Mouse (Mus musculus) urinary bladder, postnatal 4 days (tissue): Measurements from ENCODE around the gene Isg20l2.
A peak's percentile ranks its signal among the peaks of the same experiment; 100 is the strongest.

Source experiments
- DNase-seq, 2 experiments: peaks; one replicate each; pipeline ENCODE4 v3.0.0; 2021 to 2022; ENCODE audit warnings: low spot score in 2 of 2

Gene Isg20l2

GRCm38 (mm10) chr3:87947056-87947810, 17.1 kb downstream of the Isg20l2 start:
- DNase-seq = no peak

- no peak for DNase-seq
Measured at GRCm38 (mm10) chr3:87947811-87948199, 17.7 kb downstream of the Isg20l2 start.

GRCm38 (mm10) chr3:87948378-87949265, 18.5 kb downstream of the Isg20l2 start, which contains the start of gene Crabp2:
Gene Crabp2 (plus strand): TSS chr3:87948666.
- no peak for DNase-seq

- no peak for DNase-seq
Measured at GRCm38 (mm10) chr3:87949266-87949954, 19.3 kb downstream of the Isg20l2 start.

GRCm38 (mm10) chr3:87949955-87950515, 19.9 kb downstream of the Isg20l2 start:
- no peak for DNase-seq

GRCm38 (mm10) chr3:87951946-87952345, 21.8 kb downstream of the Isg20l2 start:
- no peak for DNase-seq

GRCm38 (mm10) chr3:87952440-87952839, 22.3 kb downstream of the Isg20l2 start:
- no peak for DNase-seq

- no peak for DNase-seq
Measured at GRCm38 (mm10) chr3:87958056-87958455, 27.9 kb downstream of the Isg20l2 start.

GRCm38 (mm10) chr3:87958476-87958875, 28.4 kb downstream of the Isg20l2 start:
- no peak for DNase-seq

GRCm38 (mm10) chr3:87958967-87959366, 28.9 kb downstream of the Isg20l2 start:
- no peak for DNase-seq

GRCm38 (mm10) chr3:87959371-87959770, 29.3 kb downstream of the Isg20l2 start:
- DNase-seq = no peak

- no peak for DNase-seq
Measured at GRCm38 (mm10) chr3:87960191-87960585, 30.1 kb downstream of the Isg20l2 start.

GRCm38 (mm10) chr3:87960586-87961191, 30.6 kb downstream of the Isg20l2 start:
- DNase-seq = peak; percentile 90 to 92

GRCm38 (mm10) chr3:87970184-87970938, 40.2 kb downstream of the Isg20l2 start:
- no peak for DNase-seq

- DNase-seq = peak in 1 of 2 experiments; percentile 48
Measured at GRCm38 (mm10) chr3:87970939-87971488, 40.9 kb downstream of the Isg20l2 start, which contains the start of gene Nes. Gene Nes (plus strand): TSS chr3:87971078.

- DNase-seq = no peak
Measured at GRCm38 (mm10) chr3:87971489-87972202, 41.5 kb downstream of the Isg20l2 start.

GRCm38 (mm10) chr3:87972203-87972664, 42.1 kb downstream of the Isg20l2 start:
- DNase-seq = no peak

GRCm38 (mm10) chr3:87972776-87973175, 42.7 kb downstream of the Isg20l2 start:
- DNase-seq = no peak

- DNase-seq = no peak
Measured at GRCm38 (mm10) chr3:87973593-87974380, 43.7 kb downstream of the Isg20l2 start.
